Mouse (Mus musculus) CH12.LX (cell line): Measurements from ENCODE around the gene Il17re.

Source experiments
- CHD2 ChIP-seq: IDR thresholded peaks from 2 replicates; pipeline ENCODE4 v1.6.1; 2011; ENCODE audit warnings: low read length, improper control_type of control experiment
- CTCF ChIP-seq, 2 experiments: IDR thresholded peaks in 1 of 2; conservative IDR thresholded peaks in 1 of 2; 2 replicates each; pipeline ENCODE4 v1.5.1; 2011 to 2012; ENCODE audit warnings: low read depth in 2 of 2, low read length in 2 of 2, improper control_type of control experiment in 1 of 2, inconsistent platforms in 1 of 2, mild to moderate bottlenecking in 1 of 2, moderate library complexity in 1 of 2
- EP300 ChIP-seq: IDR thresholded peaks from 2 replicates; pipeline ENCODE4 v1.6.1; 2011; ENCODE audit warnings: low read length, improper control_type of control experiment
- MAFK ChIP-seq: IDR thresholded peaks from 2 replicates; pipeline ENCODE4 v1.6.1; 2011; ENCODE audit warnings: low read length, improper control_type of control experiment; ENCODE audit not compliant: insufficient replicate concordance
- MAX ChIP-seq: IDR thresholded peaks from 2 replicates; pipeline ENCODE4 v1.6.1; 2011; ENCODE audit warnings: low read length, improper control_type of control experiment
- NRF1 ChIP-seq: IDR thresholded peaks from 2 replicates; pipeline ENCODE4 v1.6.1; 2014; ENCODE audit warnings: low read depth, mild to moderate bottlenecking, inconsistent platforms, low read length, improper control_type of control experiment, moderate library complexity
- POLR2A ChIP-seq: IDR thresholded peaks from 2 replicates; pipeline ENCODE4 v1.6.1; 2011; ENCODE audit warnings: low read depth, mild to moderate bottlenecking, improper control_type of control experiment, low read length
- SMC3 ChIP-seq: IDR thresholded peaks from 2 replicates; pipeline ENCODE4 v1.6.1; 2011; ENCODE audit warnings: low read depth, low read length, improper control_type of control experiment
- TBP ChIP-seq: conservative IDR thresholded peaks from 2 replicates; pipeline ENCODE4 v1.6.1; 2011; ENCODE audit warnings: low read depth, low read length, improper control_type of control experiment
- USF1 ChIP-seq: IDR thresholded peaks from 2 replicates; pipeline ENCODE4 v1.6.1; 2014; ENCODE audit warnings: low read depth, mild to moderate bottlenecking, inconsistent platforms, low read length, improper control_type of control experiment
- ZC3H11A ChIP-seq: IDR thresholded peaks from 2 replicates; pipeline ENCODE4 v1.6.1; 2012; ENCODE audit warnings: low read depth, mild to moderate bottlenecking, inconsistent platforms, low read length, improper control_type of control experiment
- ZMIZ1 ChIP-seq: IDR thresholded peaks from 2 replicates; pipeline ENCODE4 v1.6.1; 2012; ENCODE audit warnings: low read depth, mild to moderate bottlenecking, inconsistent platforms, low read length, improper control_type of control experiment

GRCm38 (mm10) chr6:113438721-113439430, 19.4 kb upstream of the Il17re start:
- TF ChIP-seq ZMIZ1 (no peak), CTCF (conservative IDR thresholded peaks at IDR 0.05 in 1 of 2, IDR thresholded peaks at IDR 0.05 in 1 of 2; ENCODE audit: low read depth in 2 of 2, low read length in 2 of 2) (no peak), ZC3H11A (no peak), POLR2A (no peak; the same call in 1 of the 2 replicates), SMC3 (no peak), USF1 (no peak), MAX (no peak), EP300 (no peak), NRF1 (no peak), MAFK (no peak), TBP (no peak), CHD2 (no peak)
